Mouse (Mus musculus) olfactory bulb, adult 2 months (tissue): Measurements from ENCODE around the gene Prim2.

Experiments
- CTCF ChIP-seq: fragments of 200-500 bp; IDR thresholded peaks from 2 replicates; pipeline ENCODE4 v1.5.1; 2012; ENCODE audit warnings: low read depth, mild to moderate bottlenecking, low read length, moderate library complexity; ENCODE audit not compliant: insufficient read depth
- POLR2A ChIP-seq: fragments of 200-500 bp; IDR thresholded peaks from 2 replicates; pipeline ENCODE4 v1.6.1; 2012; ENCODE audit warnings: mild to moderate bottlenecking, low read depth, low read length, moderate library complexity; ENCODE audit not compliant: insufficient read depth

- no peak for TF ChIP-seq CTCF
- TF ChIP-seq POLR2A: no peak
Observed at GRCm38 (mm10) chr1:33551350-33551749, 118.2 kb downstream of the Prim2 start.
